Mouse (Mus musculus) MEL (cell line): ENCODE data around the gene Camkk2. TPM values are rescaled to one million over a fixed set of nuclear protein-coding genes. Genes with fewer than 3 reads are reported as not detected.

ENCODE experiments used
- DNase-seq: peaks from one replicate; pipeline ENCODE4 v3.0.0; 2011; ENCODE audit warnings: low read depth, low spot score
- H3K27ac ChIP-seq: 2 replicates; pipeline ENCODE4 v1.5.1; 2012; ENCODE audit warnings: low read depth, mild to moderate bottlenecking, control low read depth, low read length, moderate library complexity; ENCODE audit not compliant: control insufficient read depth
- H3K27me3 ChIP-seq, 2 experiments: fragments of 150-350 bp in 1 of 2; sonication (generic) in 1 of 2; 2 replicates each; pipeline ENCODE4 v1.6.1; 2012; ENCODE audit warnings: low read length in 2 of 2, mild to moderate bottlenecking in 2 of 2, improper control_type of control experiment in 1 of 2, moderate library complexity in 1 of 2; ENCODE audit not compliant: insufficient read depth in 2 of 2, control insufficient read depth in 1 of 2
- H3K36me3 ChIP-seq, 2 experiments: 2 replicates each; pipeline ENCODE4 v1.6.1; 2012 to 2014; ENCODE audit warnings: low read length in 2 of 2, improper control_type of control experiment in 1 of 2, inconsistent platforms in 1 of 2, mild to moderate bottlenecking in 1 of 2; ENCODE audit not compliant: insufficient read depth in 2 of 2, control insufficient read depth in 1 of 2
- H3K4me1 ChIP-seq, 2 experiments: fragments of 150-350 bp in 1 of 2; sonication (generic) in 1 of 2; 2 replicates each; pipeline ENCODE4 v1.6.1; 2012; ENCODE audit warnings: low read length in 2 of 2, improper control_type of control experiment in 1 of 2, mild to moderate bottlenecking in 1 of 2; ENCODE audit not compliant: insufficient read depth in 2 of 2, control insufficient read depth in 1 of 2
- H3K4me3 ChIP-seq, 2 experiments: fragments of 150-350 bp in 1 of 2; sonication (generic) in 1 of 2; 2 replicates each; pipeline ENCODE4 v1.5.1; 2012; ENCODE audit warnings: low read depth in 2 of 2, low read length in 2 of 2, mild to moderate bottlenecking in 2 of 2, moderate library complexity in 2 of 2, control low read depth in 1 of 2, improper control_type of control experiment in 1 of 2; ENCODE audit not compliant: control insufficient read depth in 1 of 2, insufficient read depth in 1 of 2
- H3K79me2 ChIP-seq: 2 replicates; pipeline ENCODE4 v1.6.1; 2012; ENCODE audit warnings: mild to moderate bottlenecking, low read length, moderate library complexity; ENCODE audit not compliant: control insufficient read depth, poor library complexity, insufficient read depth
- H3K9ac ChIP-seq: 2 replicates; pipeline ENCODE4 v1.6.1; 2012; ENCODE audit warnings: low read depth, mild to moderate bottlenecking, control low read depth, low read length, moderate library complexity; ENCODE audit not compliant: control insufficient read depth, poor library complexity, severe bottlenecking
- H3K9me3 ChIP-seq: fragments of 150-350 bp; sonication (generic); replicated peaks from 2 replicates; pipeline ENCODE4 v1.6.1; 2012; ENCODE audit warnings: mild to moderate bottlenecking, low read length, improper control_type of control experiment, moderate library complexity; ENCODE audit not compliant: insufficient read depth
- CHD1 ChIP-seq: IDR thresholded peaks from 2 replicates; pipeline ENCODE4 v1.6.1; 2012; ENCODE audit warnings: low read depth, mild to moderate bottlenecking, inconsistent platforms, low read length, improper control_type of control experiment
- CHD2 ChIP-seq: IDR thresholded peaks from 2 replicates; pipeline ENCODE4 v1.6.1; 2011; ENCODE audit warnings: low read length, improper control_type of control experiment
- CTCF ChIP-seq, 3 experiments: IDR thresholded peaks in 2 of 3; conservative IDR thresholded peaks in 1 of 3; 2 replicates each; pipeline ENCODE4 v1.5.1; 2011 to 2012; ENCODE audit warnings: low read length in 3 of 3, low read depth in 2 of 3, mild to moderate bottlenecking in 2 of 3, improper control_type of control experiment in 1 of 3, inconsistent platforms in 1 of 3, mixed read lengths in 1 of 3, moderate library complexity in 1 of 3; ENCODE audit not compliant: control insufficient read depth in 1 of 3, insufficient read depth in 1 of 3, poor library complexity in 1 of 3, severe bottlenecking in 1 of 3
- ELF1 ChIP-seq: IDR thresholded peaks from 2 replicates; pipeline ENCODE4 v1.6.1; 2014; ENCODE audit warnings: low read depth, mild to moderate bottlenecking, inconsistent platforms, low read length, improper control_type of control experiment, moderate library complexity
- HCFC1 ChIP-seq: IDR thresholded peaks from 2 replicates; pipeline ENCODE4 v1.6.1; 2012; ENCODE audit warnings: low read depth, mild to moderate bottlenecking, inconsistent platforms, low read length, improper control_type of control experiment, moderate library complexity
- JUND ChIP-seq: IDR thresholded peaks from 2 replicates; pipeline ENCODE4 v1.6.1; 2011; ENCODE audit warnings: low read depth, mild to moderate bottlenecking, improper control_type of control experiment, low read length
- MEF2A ChIP-seq: IDR thresholded peaks from 2 replicates; pipeline ENCODE4 v1.6.1; 2014; ENCODE audit warnings: low read depth, mild to moderate bottlenecking, inconsistent platforms, low read length, improper control_type of control experiment; ENCODE audit not compliant: poor library complexity, insufficient replicate concordance, severe bottlenecking; ENCODE audit errors: extremely low read depth
- NRF1 ChIP-seq: IDR thresholded peaks from 2 replicates; pipeline ENCODE4 v1.6.1; 2014; ENCODE audit warnings: low read depth, mild to moderate bottlenecking, inconsistent platforms, low read length, improper control_type of control experiment, moderate library complexity; ENCODE audit not compliant: poor library complexity, insufficient read depth, severe bottlenecking
- POLR2AphosphoS2 ChIP-seq: IDR thresholded peaks from 2 replicates; pipeline ENCODE4 v1.6.1; 2011; ENCODE audit warnings: low read length, improper control_type of control experiment
- POLR2AphosphoS5 ChIP-seq: IDR thresholded peaks from 2 replicates; pipeline ENCODE4 v1.6.1; 2012; ENCODE audit warnings: low read depth, borderline replicate concordance, mild to moderate bottlenecking, inconsistent platforms, low read length, moderate library complexity, mixed read lengths
- RAD21 ChIP-seq: IDR thresholded peaks from 2 replicates; pipeline ENCODE4 v1.6.1; 2011; ENCODE audit warnings: mild to moderate bottlenecking, low read depth, low read length, improper control_type of control experiment
- SIN3A ChIP-seq: IDR thresholded peaks from 2 replicates; pipeline ENCODE4 v1.6.1; 2012; ENCODE audit warnings: low read length, improper control_type of control experiment, inconsistent platforms
- SMC3 ChIP-seq: IDR thresholded peaks from 2 replicates; pipeline ENCODE4 v1.6.1; 2011; ENCODE audit warnings: low read depth, low read length, improper control_type of control experiment
- TAL1 ChIP-seq: IDR thresholded peaks from 2 replicates; pipeline ENCODE4 v1.6.1; 2012; ENCODE audit warnings: mild to moderate bottlenecking, inconsistent platforms, low read length, moderate library complexity, mixed read lengths
- TCF12 ChIP-seq: IDR thresholded peaks from 2 replicates; pipeline ENCODE4 v1.6.1; 2014; ENCODE audit warnings: low read depth, mild to moderate bottlenecking, inconsistent platforms, low read length, improper control_type of control experiment, moderate library complexity
- UBTF ChIP-seq: IDR thresholded peaks from 2 replicates; pipeline ENCODE4 v1.6.1; 2012; ENCODE audit warnings: low read depth, mild to moderate bottlenecking, inconsistent platforms, low read length, improper control_type of control experiment, moderate library complexity, borderline replicate concordance; ENCODE audit not compliant: insufficient read depth
- ZC3H11A ChIP-seq: IDR thresholded peaks from 2 replicates; pipeline ENCODE4 v1.6.1; 2012; ENCODE audit warnings: low read depth, mild to moderate bottlenecking, inconsistent platforms, low read length, improper control_type of control experiment
- ZMIZ1 ChIP-seq: IDR thresholded peaks from 2 replicates; pipeline ENCODE4 v1.6.1; 2012; ENCODE audit warnings: low read depth, mild to moderate bottlenecking, inconsistent platforms, low read length, improper control_type of control experiment, moderate library complexity
- polyA plus RNA-seq, 2 experiments: library from polyadenylated mRNA; stranded (reverse) in 1 of 2; unstranded in 1 of 2; fragments of >175 nt in 1 of 2; fragments of >200 nt in 1 of 2; gene quantifications; 2 replicates each; pipeline versions ENCODE4 v1.2.1 to v1.2.4; 2012; ENCODE audit warnings: low replicate concordance in 2 of 2, low read depth in 1 of 2; ENCODE audit not compliant: insufficient read length in 2 of 2, insufficient read depth in 1 of 2, missing spikeins in 1 of 2
- total RNA-seq: library from RNA; depleted of rRNA; stranded (reverse); fragments of 300-350 nt; gene quantifications from 2 replicates; pipeline ENCODE4 v1.2.3, GENCODE M21; 2012

The Camkk2 gene
- total and polyA plus RNA-seq, 3 experiments: 23.7 to 24.8 TPM; not detected in 1

GRCm38 (mm10) chr5:122763271-122764031, 15.8 kb downstream of the Camkk2 start:
- Histone ChIP-seq H3K9me3 (no peaks in the 10 kb centered on the region), H3K9ac (no peak overlapping the region), H3K27me3 (no peaks in the 10 kb centered on the region)
- DNase-seq: no peak
- TF ChIP-seq TCF12 (no peak), ZMIZ1 (no peak), JUND (no peak), SMC3 (no peak), MEF2A (no peak), NRF1 (no peak), ZC3H11A (no peak), POLR2AphosphoS2 (no peak), TAL1 (no peak), UBTF (no peak)
- TF ChIP-seq, all 39 proteins: peak for 0
- Histone ChIP-seq H3K79me2 (no peaks in the 10 kb centered on the region; the same call in 1 of the 2 replicates), H3K4me3 (no peak overlapping the region), H3K27ac (no peak overlapping the region), H3K36me3 (peaks cover 0 to 3% of the 10 kb centered on the region in 2 experiments; a peak in 2 of 4 replicates), H3K4me1 (no peaks in the 10 kb centered on the region; a peak in 1 of 4 replicates)

- Histone ChIP-seq H3K79me2 (no peaks in the 10 kb centered on the region), H3K9ac (no peak overlapping the region), H3K27ac (no peak overlapping the region), H3K4me3 (no peak overlapping the region), H3K27me3 (no peaks in the 10 kb centered on the region), H3K9me3 (no peaks in the 10 kb centered on the region), H3K4me1 (no peaks in the 10 kb centered on the region), H3K36me3 (peaks cover 0 to 13% of the 10 kb centered on the region in 2 experiments; a peak in 2 of 4 replicates)
- no peak for DNase-seq
- TF ChIP-seq CHD2 (no peak), RAD21 (no peak), ELF1 (no peak), NRF1 (no peak), HCFC1 (no peak), TCF12 (no peak), TAL1 (no peak), SMC3 (no peak), UBTF (no peak), SIN3A (no peak), CTCF (IDR thresholded peaks at IDR 0.05 in 2 of 3, conservative IDR thresholded peaks at IDR 0.05 in 1 of 3; ENCODE audit: control insufficient read depth in 1 of 3, insufficient read depth in 1 of 3, low read depth in 2 of 3, low read length in 3 of 3, poor library complexity in 1 of 3, severe bottlenecking in 1 of 3) (no peak), POLR2AphosphoS5 (no peak), CHD1 (no peak)
These were observed 22.5 kb downstream of the Camkk2 start for GRCm38 (mm10) chr5:122756680-122757079.
